Mouse (Mus musculus) heart, postnatal 0 days (tissue): ENCODE results near the gene Dennd5b. TPM values are rescaled to one million over a fixed set of nuclear protein-coding genes. Genes with fewer than 3 reads are reported as not detected.

Experiments used
- ATAC-seq: fragments of 200-750 bp; cut with Nextera tagmentation; 2 replicates; pipeline ENCODE4 v1.8.0; 2017; ENCODE audit warnings: low read depth, moderate number of reproducible peaks, moderate library complexity; ENCODE audit not compliant: insufficient read depth
- DNase-seq: peaks from one replicate; pipeline ENCODE4 v3.0.0-alpha.2; 2016; ENCODE audit warnings: low spot score
- H3K27ac ChIP-seq: fragments of 300-500 bp; sonication (generic); 2 replicates; pipeline ENCODE4 v1.5.1; 2014; ENCODE audit warnings: low read depth, mild to moderate bottlenecking
- H3K27me3 ChIP-seq: fragments of 300-500 bp; sonication (generic); 2 replicates; pipeline ENCODE4 v1.6.1; 2014; ENCODE audit warnings: low read length, mixed read lengths; ENCODE audit not compliant: control insufficient read depth, insufficient read depth
- H3K36me3 ChIP-seq: fragments of 300-500 bp; sonication (generic); replicated peaks from 2 replicates; pipeline ENCODE4 v1.6.1; 2014; ENCODE audit warnings: low read length, mixed read lengths; ENCODE audit not compliant: control insufficient read depth, insufficient read depth
- H3K4me1 ChIP-seq: fragments of 300-500 bp; sonication (generic); 2 replicates; pipeline ENCODE4 v1.6.1; 2014; ENCODE audit warnings: antibody characterized with exemption; ENCODE audit not compliant: control insufficient read depth, insufficient read depth
- H3K4me2 ChIP-seq: fragments of 300-500 bp; sonication (generic); 2 replicates; pipeline ENCODE4 v1.6.1; 2014; ENCODE audit warnings: low read depth, mild to moderate bottlenecking, low read length, moderate library complexity
- H3K4me3 ChIP-seq: fragments of 300-500 bp; sonication (generic); 2 replicates; pipeline ENCODE4 v1.5.1; 2014; ENCODE audit warnings: low read depth, low read length
- H3K9ac ChIP-seq: fragments of 300-500 bp; sonication (generic); replicated peaks from 2 replicates; pipeline ENCODE4 v1.6.1; 2014; ENCODE audit warnings: low read depth, low read length, mixed read lengths
- H3K9me3 ChIP-seq: fragments of 300-500 bp; sonication (generic); replicated peaks from 2 replicates; pipeline ENCODE4 v1.6.1; 2016; ENCODE audit warnings: low read length; ENCODE audit not compliant: control insufficient read depth
- CTCF ChIP-seq: IDR thresholded peaks from 2 replicates; pipeline ENCODE4 v1.5.1; 2016; ENCODE audit warnings: antibody characterized with exemption, control low read depth, low read depth
- EP300 ChIP-seq: IDR thresholded peaks from 2 replicates; pipeline ENCODE4 v1.6.1; 2016; ENCODE audit warnings: antibody characterized with exemption, low read depth
- WGBS: fragments of 180-500 bp; shearing (Covaris S2); extraction: QIAGEN DNeasy Blood & Tissue Kit; methylation state at CpG from one replicate; pipeline ENCODE4 v1.1.7; 2014; 5-methylcytosine and 5-hydroxymethylcytosine counted together
- polyA plus RNA-seq: library from polyadenylated mRNA; unstranded; fragments of >200 nt; fragmentation: Nextera tagmentation; extraction: Ambion mirVana; gene quantifications from 2 replicates; pipeline ENCODE4 v1.2.1, GENCODE M21; 2015
- total RNA-seq: library from RNA; depleted of rRNA; stranded (reverse); fragments of >200 nt; gene quantifications from 2 replicates; pipeline ENCODE4 v1.2.3, GENCODE M21; 2014; ENCODE audit warnings: low replicate concordance

The Dennd5b gene
- total and polyA plus RNA-seq, 2 experiments from 2014 or later = 5.4 to 25.5 TPM

DNA sequence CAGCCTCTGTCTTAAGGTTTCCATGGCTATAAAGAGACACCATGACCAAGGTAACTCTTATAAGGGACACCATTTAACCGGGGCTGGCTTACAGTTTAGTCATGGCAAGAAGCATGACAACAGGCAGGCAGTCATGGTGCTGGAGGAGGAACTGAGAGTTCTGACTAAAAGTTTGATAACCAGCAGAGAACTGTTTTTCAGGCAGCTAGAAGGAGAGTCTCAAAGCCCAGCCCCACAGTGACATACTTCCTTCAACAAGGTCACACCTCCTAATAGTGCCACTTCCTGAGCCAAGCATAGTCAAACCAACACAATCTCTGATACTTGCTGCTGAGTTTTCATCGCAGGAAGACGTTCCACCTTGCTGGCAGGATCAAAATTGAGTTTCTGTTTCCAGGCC lies 37.5 kb upstream of the Dennd5b start:
- H3K9me3 ChIP-seq = no peaks in the 10 kb centered on the region
- H3K4me2 ChIP-seq = no peak overlapping the region
- H3K36me3 ChIP-seq = 0 out of 2 replicates have a peak, but pooled peaks cover 1% of the 10 kb centered on the region
- no peak overlapping the region for H3K27ac ChIP-seq
- 79% methylated on average over 3 of the region's 3 CpGs for WGBS
- no peak for DNase-seq
- peaks cover 4% of the 10 kb centered on the region for H3K4me1 ChIP-seq
- no peak for TF ChIP-seq CTCF
- no peak for TF ChIP-seq EP300
- H3K4me3 ChIP-seq = no peak overlapping the region
- no peak for ATAC-seq
- no peak overlapping the region for H3K9ac ChIP-seq
- H3K27me3 ChIP-seq = no peaks in the 10 kb centered on the region

DNA sequence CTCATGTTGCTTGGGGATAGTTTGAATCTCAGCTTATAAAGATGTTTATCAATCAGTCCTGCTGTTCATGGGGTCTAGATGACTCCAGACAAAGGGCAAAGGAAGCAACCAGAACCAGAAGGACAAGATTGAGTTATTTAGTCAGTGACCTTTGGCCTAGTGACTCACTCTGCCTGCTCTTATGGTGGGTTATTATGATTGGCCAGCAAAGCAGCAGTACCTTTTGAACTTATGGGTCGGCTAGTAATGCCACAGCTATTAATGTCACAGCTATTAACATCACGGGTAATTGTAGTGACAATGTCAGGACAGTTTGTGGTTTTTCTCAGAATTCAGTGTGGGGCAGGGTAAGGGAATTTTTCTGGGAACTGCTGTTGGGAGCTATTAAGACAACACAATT lies 36.5 kb upstream of the Dennd5b start:
- Histone ChIP-seq H3K4me3 (no peak overlapping the region), H3K27ac (no peak overlapping the region), H3K27me3 (no peaks in the 10 kb centered on the region), H3K36me3 (no peaks in the 10 kb centered on the region), H3K9ac (no peak overlapping the region), H3K9me3 (no peaks in the 10 kb centered on the region), H3K4me1 (peaks cover 4% of the 10 kb centered on the region), H3K4me2 (no peak overlapping the region)
- ATAC-seq (no peak), DNase-seq (no peak)
- TF ChIP-seq CTCF (no peak), EP300 (no peak)
- WGBS = 53% methylated on average over 2 of the region's 2 CpGs

DNA sequence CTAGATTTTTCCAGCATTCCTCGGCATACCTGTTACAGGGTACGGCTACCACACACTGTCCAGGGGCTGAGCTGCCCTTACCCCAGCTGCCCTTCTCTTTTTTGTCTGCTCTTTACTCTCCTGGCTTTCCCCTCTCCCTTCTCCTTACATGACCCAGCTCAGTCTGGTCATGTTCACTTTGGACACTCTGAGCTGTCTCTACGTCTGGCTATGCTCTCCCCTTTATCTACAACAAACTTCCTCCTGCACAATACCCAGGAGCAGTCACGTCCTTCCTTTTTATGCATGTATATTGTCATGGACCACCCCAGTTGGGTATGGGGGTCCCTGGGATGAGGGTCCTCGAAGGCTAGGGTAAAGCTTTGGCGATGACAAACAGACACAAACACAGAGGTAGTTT lies 34.2 kb upstream of the Dennd5b start:
- DNase-seq (no peak), ATAC-seq (no peak)
- H3K36me3 ChIP-seq = no peaks in the 10 kb centered on the region
- no peak overlapping the region for H3K27ac ChIP-seq
- 50% methylated on average over 6 of the region's 6 CpGs for whole genome bisulfite sequencing
- peaks cover 4% of the 10 kb centered on the region for H3K4me1 ChIP-seq
- TF ChIP-seq CTCF (no peak), EP300 (no peak)
- H3K4me2 ChIP-seq = no peak overlapping the region
- no peak overlapping the region for H3K9ac ChIP-seq
- H3K4me3 ChIP-seq = no peak overlapping the region
- no peaks in the 10 kb centered on the region for H3K27me3 ChIP-seq
- no peaks in the 10 kb centered on the region for H3K9me3 ChIP-seq

DNA sequence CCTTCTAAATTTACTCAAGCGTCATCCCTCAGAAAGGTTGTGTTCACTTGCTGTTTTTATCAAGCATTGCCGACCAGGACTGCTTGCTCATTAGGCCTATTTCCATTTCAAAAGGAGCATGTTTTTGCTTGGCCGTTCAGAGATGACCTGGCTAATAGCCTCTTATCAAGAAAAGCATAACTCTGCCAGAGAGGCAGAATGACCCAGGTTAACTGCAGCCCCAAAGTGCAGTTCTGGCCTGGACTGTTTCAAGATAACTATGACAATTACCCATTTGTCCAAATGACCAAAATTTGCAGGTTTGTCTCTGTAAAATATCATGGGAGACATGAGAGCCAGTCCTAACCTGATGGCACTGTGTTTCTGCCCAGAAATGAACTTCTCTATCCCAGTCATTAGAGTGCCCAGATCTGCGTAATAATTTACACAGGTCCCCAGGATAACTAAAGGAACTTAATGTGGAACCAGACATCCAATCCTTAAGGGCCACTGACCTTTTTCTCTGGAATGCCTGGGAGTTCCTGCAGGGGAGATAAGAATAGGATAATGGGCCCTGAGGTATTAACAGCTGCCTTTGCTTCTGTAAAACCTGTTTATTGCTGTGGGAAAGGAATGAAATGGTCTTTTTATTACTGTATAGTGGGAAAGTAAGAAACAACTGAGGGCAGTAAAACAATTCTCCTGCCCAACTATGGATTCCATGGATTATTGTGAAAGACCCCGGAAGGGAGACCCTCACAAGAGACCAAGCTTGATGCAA lies 33.1 kb upstream of the Dennd5b start:
- Histone ChIP-seq H3K4me1 (peaks cover 4% of the 10 kb centered on the region), H3K27me3 (no peaks in the 10 kb centered on the region), H3K9me3 (no peaks in the 10 kb centered on the region), H3K4me2 (no peak overlapping the region), H3K9ac (no peak overlapping the region), H3K4me3 (no peak overlapping the region), H3K36me3 (no peaks in the 10 kb centered on the region), H3K27ac (no peak overlapping the region)
- WGBS = 24% methylated on average over 5 of the region's 5 CpGs
- ATAC-seq = no peak
- TF ChIP-seq CTCF = no peak
- no peak for TF ChIP-seq EP300
- DNase-seq = no peak

DNA sequence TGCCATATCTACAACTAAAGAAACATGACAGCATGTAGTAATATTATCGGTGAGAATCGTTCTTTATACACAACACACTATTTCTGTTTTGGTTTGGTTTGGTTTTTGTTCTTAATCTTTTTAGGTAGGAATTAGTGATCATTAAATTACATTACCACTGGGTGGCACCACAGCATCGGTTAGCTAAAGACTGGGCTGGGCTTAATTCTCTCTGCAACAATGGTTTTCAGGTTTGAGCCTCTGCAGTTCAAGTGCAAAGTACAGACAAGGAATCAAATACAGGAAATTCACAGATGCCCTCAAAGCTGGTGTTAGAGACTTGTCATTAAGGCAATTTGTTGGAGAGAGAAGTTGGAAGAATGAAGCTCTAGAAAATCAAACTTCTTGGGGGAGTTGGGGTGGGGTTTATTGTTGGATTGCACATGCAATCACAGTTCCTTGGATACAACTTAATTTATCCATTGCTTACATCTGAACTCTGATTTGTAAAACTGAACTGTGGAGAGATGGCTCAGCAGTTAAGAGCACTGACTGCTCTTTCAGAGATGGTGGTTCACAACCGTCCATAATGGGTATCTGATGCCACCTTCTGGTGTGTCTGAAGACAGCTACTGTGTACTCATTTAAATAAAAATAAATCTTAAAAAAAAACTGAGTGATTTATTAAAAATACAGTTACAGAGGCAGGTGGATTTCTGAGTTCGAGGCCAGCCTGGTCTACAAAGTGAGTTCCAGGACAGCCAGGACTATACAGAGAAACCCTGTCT lies 31.0 kb upstream of the Dennd5b start:
- Histone ChIP-seq H3K27ac (no peak overlapping the region), H3K27me3 (no peaks in the 10 kb centered on the region), H3K9ac (no peak overlapping the region), H3K4me1 (peaks cover 4% of the 10 kb centered on the region), H3K4me2 (no peak overlapping the region), H3K9me3 (no peaks in the 10 kb centered on the region), H3K4me3 (no peak overlapping the region), H3K36me3 (no peaks in the 10 kb centered on the region)
- DNase-seq = peak; percentile 80
- WGBS = 32% methylated on average over 5 of the region's 5 CpGs
- peak; percentile 85 for TF ChIP-seq CTCF
- TF ChIP-seq EP300 = no peak
- ATAC-seq = 0 out of 2 replicates have a peak, but pooled peaks have one; percentile 57
